Mouse (Mus musculus) forebrain, embryonic 11.5 days (tissue): ENCODE measurements around the gene Mad1l1. TPM values are rescaled to one million over a fixed set of nuclear protein-coding genes. Genes with fewer than 3 reads are reported as not detected.

Experiments
- ATAC-seq: fragments of 200-750 bp; cut with Nextera tagmentation; replicated peaks from 2 replicates; pipeline ENCODE4 v1.8.0; 2017; ENCODE audit warnings: moderate TSS enrichment; ENCODE audit not compliant: low FRiP score
- DNase-seq: peaks from one replicate; pipeline ENCODE4 v3.0.0-alpha.2; 2017; ENCODE audit warnings: low spot score
- H3K27ac ChIP-seq: fragments of 300-500 bp; sonication (generic); 2 replicates; pipeline ENCODE4 v1.5.1; 2014; ENCODE audit warnings: low read depth, low read length
- H3K27me3 ChIP-seq: fragments of 300-500 bp; sonication (generic); 2 replicates; pipeline ENCODE4 v1.6.1; 2014; ENCODE audit warnings: mild to moderate bottlenecking, low read length, mixed read lengths; ENCODE audit not compliant: control insufficient read depth, insufficient read depth
- H3K36me3 ChIP-seq: fragments of 300-500 bp; sonication (generic); 2 replicates; pipeline ENCODE4 v1.6.1; 2014; ENCODE audit warnings: mild to moderate bottlenecking, low read length, moderate library complexity, mixed read lengths; ENCODE audit not compliant: control insufficient read depth, insufficient read depth
- H3K4me1 ChIP-seq: fragments of 300-500 bp; sonication (generic); replicated peaks from 2 replicates; pipeline ENCODE4 v1.6.1; 2014; ENCODE audit warnings: low read length, mixed read lengths; ENCODE audit not compliant: control insufficient read depth, insufficient read depth
- H3K4me2 ChIP-seq: fragments of 300-500 bp; sonication (generic); 2 replicates; pipeline ENCODE4 v1.6.1; 2014; ENCODE audit warnings: low read depth, mild to moderate bottlenecking, low read length, moderate library complexity, mixed read lengths; ENCODE audit not compliant: severe bottlenecking
- H3K4me3 ChIP-seq: fragments of 300-500 bp; sonication (generic); 2 replicates; pipeline ENCODE4 v1.5.1; 2014; ENCODE audit warnings: low read depth, low read length
- H3K9ac ChIP-seq: fragments of 300-500 bp; sonication (generic); 2 replicates; pipeline ENCODE4 v1.6.1; 2014; ENCODE audit warnings: low read length
- H3K9me3 ChIP-seq: fragments of 300-500 bp; sonication (generic); 2 replicates; pipeline ENCODE4 v1.6.1; 2016; ENCODE audit warnings: low read length, mixed read lengths; ENCODE audit not compliant: control insufficient read depth
- WGBS: fragments of 180-500 bp; shearing (Covaris S2); extraction: QIAGEN DNeasy Blood & Tissue Kit; methylation state at CpG from one replicate; pipeline ENCODE4 v1.1.7; 2014; 5-methylcytosine and 5-hydroxymethylcytosine counted together
- polyA plus RNA-seq: library from polyadenylated mRNA; unstranded; fragments of >200 nt; fragmentation: Nextera tagmentation; extraction: Ambion mirVana; gene quantifications from 2 replicates; pipeline ENCODE4 v1.2.1, GENCODE M21; 2014

Mad1l1 gene
- polyA plus RNA-seq, 1 experiment from 2014 or later: 52.7 TPM

DNA sequence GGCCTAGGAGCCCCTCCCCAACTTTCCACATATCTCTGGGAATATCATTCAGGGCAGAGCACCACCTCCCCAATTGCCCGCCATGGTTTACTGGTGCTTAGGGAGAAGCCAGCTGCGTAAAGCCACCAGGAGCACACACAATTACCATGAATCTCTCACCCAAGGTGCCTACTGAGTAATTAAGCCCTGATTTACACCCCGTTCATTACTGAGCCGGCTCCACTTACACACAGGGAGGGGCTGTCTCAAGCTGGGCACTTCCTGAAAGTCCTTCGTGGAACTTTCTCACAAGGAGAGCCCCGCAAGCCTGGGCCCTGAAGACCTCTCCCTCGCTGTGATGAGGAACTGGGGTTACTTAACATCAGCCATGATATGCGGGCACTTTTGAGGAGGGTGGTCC lies 254.6 kb downstream of the Mad1l1 start:
- no peak overlapping the region for H3K27ac ChIP-seq
- H3K9me3 ChIP-seq: no peaks in the 10 kb centered on the region
- no peaks in the 10 kb centered on the region for H3K36me3 ChIP-seq
- no peak overlapping the region for H3K9ac ChIP-seq
- no peaks in the 10 kb centered on the region for H3K4me1 ChIP-seq
- H3K27me3 ChIP-seq: no peaks in the 10 kb centered on the region
- ATAC-seq (no peak), DNase-seq (no peak)
- no peak overlapping the region for H3K4me3 ChIP-seq
- H3K4me2 ChIP-seq: no peak overlapping the region
- 72% methylated on average over 8 of the region's 8 CpGs for WGBS

DNA sequence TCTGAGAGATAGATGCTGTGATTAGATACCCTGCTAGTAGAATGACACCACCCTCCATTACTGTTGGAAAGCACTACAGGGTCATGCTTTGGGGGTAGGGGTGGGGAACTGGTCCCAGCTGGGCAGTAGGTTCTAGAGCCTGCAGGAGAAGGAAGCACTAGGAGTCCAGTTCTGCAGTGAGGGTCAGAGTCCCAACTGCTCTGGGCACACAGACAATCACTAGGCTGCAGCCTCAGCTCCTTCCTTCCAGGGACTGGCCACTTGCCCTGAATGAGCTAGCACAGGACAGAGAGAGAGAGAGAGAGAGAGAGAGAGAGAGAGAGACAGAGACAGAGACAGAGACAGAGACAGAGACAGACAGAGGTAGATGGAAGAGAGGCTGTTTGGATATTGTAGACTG lies 255.1 kb downstream of the Mad1l1 start:
- H3K4me2 ChIP-seq: no peak overlapping the region
- no peak overlapping the region for H3K9ac ChIP-seq
- no peaks in the 10 kb centered on the region for H3K4me1 ChIP-seq
- H3K27ac ChIP-seq: no peak overlapping the region
- no peak for DNase-seq
- H3K4me3 ChIP-seq: no peak overlapping the region
- H3K9me3 ChIP-seq: no peaks in the 10 kb centered on the region
- H3K27me3 ChIP-seq: no peaks in the 10 kb centered on the region
- no peaks in the 10 kb centered on the region for H3K36me3 ChIP-seq
- no peak for ATAC-seq

DNA sequence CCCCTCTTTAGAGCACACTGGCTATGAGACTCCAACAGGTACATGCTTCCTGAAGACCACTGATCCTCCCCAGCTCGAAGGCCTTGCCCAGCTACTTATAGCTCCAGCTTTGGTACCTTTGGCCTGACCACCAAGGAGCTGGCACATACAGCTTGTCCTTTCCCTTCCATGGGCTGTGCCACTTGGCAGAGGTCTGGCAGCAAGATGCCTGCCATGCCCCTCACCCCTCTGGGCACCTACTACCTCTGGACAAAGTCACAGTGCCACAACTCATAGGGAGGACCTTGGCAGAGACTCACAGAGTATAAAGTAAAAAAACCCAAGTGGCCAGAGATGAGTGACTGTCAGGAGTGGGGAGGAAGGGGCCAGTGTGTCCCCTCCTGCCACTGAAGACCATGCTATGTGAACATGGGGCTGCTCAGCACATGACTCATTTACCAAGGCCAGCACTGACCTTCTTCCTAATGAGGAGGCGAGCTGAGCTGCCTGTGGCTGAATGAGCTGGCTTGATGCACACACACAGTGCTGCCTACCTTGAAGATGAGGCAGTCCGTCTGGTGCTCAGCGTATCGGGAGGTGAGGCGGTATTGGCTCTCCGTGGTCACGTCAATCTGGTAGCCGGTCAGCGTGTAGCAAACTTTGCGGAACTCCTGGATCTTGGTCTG lies 255.9 kb downstream of the Mad1l1 start:
- no peak overlapping the region for H3K9ac ChIP-seq
- no peak overlapping the region for H3K4me3 ChIP-seq
- H3K36me3 ChIP-seq: no peaks in the 10 kb centered on the region
- no peaks in the 10 kb centered on the region for H3K9me3 ChIP-seq
- no peaks in the 10 kb centered on the region for H3K4me1 ChIP-seq
- no peak overlapping the region for H3K27ac ChIP-seq
- DNase-seq (no peak), ATAC-seq (no peak)
- H3K27me3 ChIP-seq: no peaks in the 10 kb centered on the region
- no peak overlapping the region for H3K4me2 ChIP-seq
- WGBS: 95% methylated on average over 11 of the region's 11 CpGs

DNA sequence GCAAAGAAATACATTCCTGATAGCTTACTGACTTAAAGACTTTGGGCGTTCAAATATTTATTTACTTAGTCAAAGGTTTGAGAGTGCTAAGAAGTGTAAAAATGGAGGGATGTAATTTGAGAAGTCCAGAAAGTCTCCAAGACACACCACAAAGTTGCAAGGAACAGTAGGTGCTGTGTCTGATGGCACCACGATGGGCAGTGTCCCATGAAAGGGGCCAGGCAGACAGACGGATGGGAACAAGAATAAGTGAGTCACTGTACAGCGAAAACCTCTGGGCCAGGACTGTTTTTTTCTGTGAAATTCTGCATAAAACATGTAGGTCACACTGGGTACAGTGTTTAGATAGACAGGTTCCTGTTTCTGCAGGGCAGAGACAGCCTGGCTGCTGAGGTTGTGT lies 256.8 kb downstream of the Mad1l1 start:
- H3K9me3 ChIP-seq: no peaks in the 10 kb centered on the region
- no peak overlapping the region for H3K27ac ChIP-seq
- no peak for DNase-seq
- no peak overlapping the region for H3K4me3 ChIP-seq
- H3K9ac ChIP-seq: no peak overlapping the region
- no peaks in the 10 kb centered on the region for H3K27me3 ChIP-seq
- ATAC-seq: no peak
- no peaks in the 10 kb centered on the region for H3K4me1 ChIP-seq
- whole genome bisulfite sequencing: 91% methylated on average over 4 of the region's 4 CpGs
- no peaks in the 10 kb centered on the region for H3K36me3 ChIP-seq
- H3K4me2 ChIP-seq: no peak overlapping the region

DNA sequence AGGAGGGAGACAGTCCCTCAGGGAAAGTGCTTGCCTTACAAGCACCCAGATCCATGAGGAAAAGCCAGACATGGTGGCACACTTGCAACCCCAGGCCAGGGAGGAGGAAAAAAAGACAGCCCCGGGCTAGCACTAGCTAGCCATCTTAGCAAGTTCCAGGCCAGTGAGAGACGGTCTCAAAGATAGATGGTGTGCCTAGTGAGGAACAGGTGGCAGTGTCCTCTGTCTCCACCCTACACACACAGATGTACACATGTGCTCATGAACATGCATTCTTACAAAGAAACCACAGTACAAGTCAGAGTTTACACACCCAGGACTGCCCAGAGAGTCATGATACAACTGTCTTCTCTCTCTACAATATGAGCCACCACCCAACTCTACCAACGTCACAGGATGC lies 258.5 kb downstream of the Mad1l1 start:
- Histone ChIP-seq H3K9ac (no peak overlapping the region), H3K27me3 (no peaks in the 10 kb centered on the region), H3K4me1 (no peaks in the 10 kb centered on the region), H3K4me2 (no peak overlapping the region), H3K36me3 (no peaks in the 10 kb centered on the region), H3K9me3 (no peaks in the 10 kb centered on the region), H3K4me3 (no peak overlapping the region), H3K27ac (no peak overlapping the region)
- DNase-seq (no peak), ATAC-seq (no peak)
- WGBS: 90% methylated on average over 3 of the region's 3 CpGs

DNA sequence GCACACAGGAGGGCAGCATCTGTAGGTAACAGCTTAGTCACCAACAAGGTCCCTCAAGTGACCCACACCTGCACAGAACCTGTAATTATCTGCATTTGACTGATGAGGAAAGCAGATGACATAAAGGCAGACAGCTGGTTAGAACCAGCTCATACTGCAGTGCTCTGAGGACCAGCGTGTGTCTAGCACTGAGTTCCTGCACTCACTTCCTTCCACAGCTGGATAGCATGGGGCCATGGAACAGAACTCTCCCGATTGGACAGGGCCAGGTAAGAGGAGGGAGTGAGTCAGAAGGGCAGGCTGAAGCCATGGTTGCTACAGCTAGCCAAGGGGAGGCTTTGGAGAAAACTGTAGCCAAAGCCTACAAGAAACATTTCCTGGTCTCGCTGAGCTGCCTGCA lies 259.0 kb downstream of the Mad1l1 start:
- Histone ChIP-seq H3K4me3 (no peak overlapping the region), H3K36me3 (no peaks in the 10 kb centered on the region), H3K4me2 (no peak overlapping the region), H3K27ac (no peak overlapping the region), H3K9me3 (no peaks in the 10 kb centered on the region), H3K4me1 (no peaks in the 10 kb centered on the region), H3K9ac (no peak overlapping the region), H3K27me3 (no peaks in the 10 kb centered on the region)
- DNase-seq (no peak), ATAC-seq (no peak)
- WGBS: 69% methylated on average over 3 of the region's 3 CpGs

DNA sequence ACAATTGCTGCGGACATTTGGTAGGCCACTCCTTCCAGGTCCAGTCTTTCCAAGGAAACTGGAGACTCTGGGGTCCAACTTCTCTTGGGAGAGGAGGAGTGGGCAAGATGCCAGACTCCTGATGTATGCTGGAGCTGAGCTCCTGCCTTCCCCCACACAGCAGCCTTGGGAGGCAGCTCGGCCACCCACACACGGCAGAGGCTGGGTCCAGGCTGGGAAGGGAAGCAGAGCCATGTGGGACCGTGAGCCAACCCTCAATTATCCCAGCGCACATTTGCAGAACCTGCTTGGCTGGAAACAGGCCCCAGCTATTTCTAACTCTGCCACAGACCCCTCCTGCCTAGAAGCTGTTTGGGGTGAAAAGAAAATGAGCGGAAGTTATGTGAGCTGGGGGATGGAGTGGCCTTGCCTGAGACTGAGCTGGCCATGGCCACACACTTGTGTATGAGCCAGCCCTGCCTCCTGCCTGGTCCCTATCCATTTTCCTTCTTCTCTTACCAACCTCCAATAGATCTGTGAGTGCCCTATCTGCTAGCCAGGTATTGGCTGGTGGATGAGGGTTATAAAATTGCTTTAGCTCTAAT lies 260.0 kb downstream of the Mad1l1 start:
- Histone ChIP-seq H3K4me2 (no peak overlapping the region), H3K9me3 (no peaks in the 10 kb centered on the region), H3K27me3 (no peaks in the 10 kb centered on the region), H3K27ac (no peak overlapping the region), H3K4me3 (no peak overlapping the region), H3K9ac (no peak overlapping the region), H3K4me1 (no peaks in the 10 kb centered on the region), H3K36me3 (no peaks in the 10 kb centered on the region)
- 80% methylated on average over 6 of the region's 6 CpGs for WGBS
- ATAC-seq: no peak
- no peak for DNase-seq

DNA sequence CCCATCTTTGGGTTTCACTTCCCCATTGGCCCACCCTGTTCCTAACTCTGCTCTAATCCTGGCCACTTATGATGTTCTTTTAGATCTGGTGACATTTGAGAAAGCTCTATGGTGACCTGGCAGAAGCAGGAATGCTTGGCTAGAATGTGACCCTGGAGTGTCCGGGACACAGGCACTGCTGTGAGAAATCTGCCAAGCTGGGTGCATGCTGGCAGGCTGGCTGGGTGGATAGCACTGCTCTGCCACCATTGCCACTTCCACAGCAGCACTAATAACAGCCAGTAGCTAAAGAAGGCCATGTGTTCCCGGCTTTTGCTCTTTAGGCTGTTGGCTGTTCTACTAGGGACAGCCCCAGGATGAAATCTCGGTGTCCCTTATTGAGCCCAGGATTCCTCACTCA lies 265.1 kb downstream of the Mad1l1 start:
- ATAC-seq (no peak), DNase-seq (no peak)
- no peak overlapping the region for H3K4me3 ChIP-seq
- no peaks in the 10 kb centered on the region for H3K4me1 ChIP-seq
- H3K9me3 ChIP-seq: no peaks in the 10 kb centered on the region
- H3K36me3 ChIP-seq: no peaks in the 10 kb centered on the region
- no peak overlapping the region for H3K9ac ChIP-seq
- no peak overlapping the region for H3K4me2 ChIP-seq
- no peaks in the 10 kb centered on the region for H3K27me3 ChIP-seq
- no peak overlapping the region for H3K27ac ChIP-seq
- 89% methylated on average over 3 of the region's 3 CpGs for WGBS

DNA sequence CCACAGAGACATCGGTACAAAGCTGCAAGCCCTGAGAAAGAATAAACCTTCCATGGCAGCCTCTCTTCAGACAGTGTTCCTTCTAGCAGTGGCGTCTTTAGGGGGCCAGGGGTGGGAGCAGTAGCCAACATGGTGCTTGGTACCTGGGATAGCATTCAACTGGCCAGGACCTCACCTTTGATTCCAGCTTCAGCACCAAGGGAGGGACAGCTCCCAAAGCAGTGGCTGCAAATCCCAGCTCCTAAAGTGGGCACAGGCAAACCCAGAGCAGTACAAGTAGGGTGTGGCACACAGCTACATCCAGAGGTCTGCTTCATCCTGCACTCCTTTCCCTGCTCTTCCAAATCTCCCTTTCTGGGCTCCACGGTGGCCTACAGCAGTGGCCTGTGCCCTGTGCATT lies 265.9 kb downstream of the Mad1l1 start:
- no peak overlapping the region for H3K4me3 ChIP-seq
- ATAC-seq: no peak
- H3K9ac ChIP-seq: no peak overlapping the region
- no peak overlapping the region for H3K4me2 ChIP-seq
- no peaks in the 10 kb centered on the region for H3K36me3 ChIP-seq
- WGBS: 75% methylated on average over 3 of the region's 3 CpGs
- H3K27me3 ChIP-seq: no peaks in the 10 kb centered on the region
- DNase-seq: no peak
- H3K4me1 ChIP-seq: no peaks in the 10 kb centered on the region
- H3K27ac ChIP-seq: no peak overlapping the region
- H3K9me3 ChIP-seq: no peaks in the 10 kb centered on the region
